Mouse (Mus musculus): ENCODE data around the gene Plekhm1. TPM values are rescaled to one million over a fixed set of nuclear protein-coding genes. Genes with fewer than 3 reads are reported as not detected.

Gene Plekhm1
- polyA plus RNA-seq, 1 experiment from 2014 or later = 8.2 TPM

- Histone ChIP-seq H3K4me3 (replicated peaks) (no peak overlapping the region), H3K27me3 (0 out of 2 replicates have a peak, but pooled peaks cover 8% of the 10 kb centered on the region), H3K36me3 (no peaks in the 10 kb centered on the region), H3K4me1 (peaks cover 15% of the 10 kb centered on the region), H3K9me3 (replicated peaks) (no peaks in the 10 kb centered on the region), H3K4me2 (no peak overlapping the region), H3K9ac (no peak overlapping the region), H3K27ac (no peak overlapping the region)
- WGBS = 66% methylated on average over 4 of the region's 4 CpGs
- no peak for ATAC-seq (replicated peaks; ENCODE audit: low FRiP score)
Observed at GRCm38 (mm10) chr11:103320646-103321045, 91.8 kb downstream of the Plekhm1 start.

DNA sequence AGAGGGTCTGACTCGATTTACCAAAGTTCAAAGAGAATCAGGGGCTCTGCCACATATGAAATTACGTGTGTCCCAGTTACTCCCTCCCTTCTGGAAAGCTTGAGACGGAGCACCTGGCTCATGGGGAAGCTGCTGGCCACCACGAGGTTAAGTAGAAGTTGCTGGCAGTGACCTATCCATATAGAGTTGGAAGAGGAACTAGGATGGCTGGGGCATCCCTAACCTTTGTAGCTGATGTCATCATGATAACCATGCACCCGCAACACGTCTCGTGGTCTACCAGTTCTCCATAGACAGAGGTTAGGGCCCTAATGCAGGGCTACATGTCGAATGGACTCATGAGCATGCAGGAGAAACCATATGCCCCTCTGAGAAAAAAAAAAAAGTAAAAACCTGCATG lies 92.3 kb downstream of the Plekhm1 start:
- H3K4me2 ChIP-seq = no peak overlapping the region
- no peak overlapping the region for H3K9ac ChIP-seq
- H3K9me3 ChIP-seq (replicated peaks) = no peaks in the 10 kb centered on the region
- no peak for ATAC-seq (replicated peaks; ENCODE audit: low FRiP score)
- H3K36me3 ChIP-seq = no peaks in the 10 kb centered on the region
- no peak overlapping the region for H3K4me3 ChIP-seq (replicated peaks)
- no peak overlapping the region for H3K27ac ChIP-seq
- H3K4me1 ChIP-seq = peaks cover 19% of the 10 kb centered on the region
- 79% methylated on average over 8 of the region's 8 CpGs for WGBS
- H3K27me3 ChIP-seq = 0 out of 2 replicates have a peak, but pooled peaks cover 8% of the 10 kb centered on the region

- no peak overlapping the region for H3K9ac ChIP-seq
- H3K36me3 ChIP-seq = no peaks in the 10 kb centered on the region
- H3K4me3 ChIP-seq (replicated peaks) = no peak overlapping the region
- peaks cover 21% of the 10 kb centered on the region for H3K4me1 ChIP-seq
- 83% methylated on average over 1 of the region's 1 CpGs for WGBS
- no peak overlapping the region for H3K4me2 ChIP-seq
- no peaks in the 10 kb centered on the region for H3K9me3 ChIP-seq (replicated peaks)
- H3K27ac ChIP-seq = no peak overlapping the region
- no peaks in the 10 kb centered on the region for H3K27me3 ChIP-seq
- ATAC-seq (replicated peaks; ENCODE audit: low FRiP score) = no peak
Observed at GRCm38 (mm10) chr11:103318042-103318441, 94.4 kb downstream of the Plekhm1 start.

DNA sequence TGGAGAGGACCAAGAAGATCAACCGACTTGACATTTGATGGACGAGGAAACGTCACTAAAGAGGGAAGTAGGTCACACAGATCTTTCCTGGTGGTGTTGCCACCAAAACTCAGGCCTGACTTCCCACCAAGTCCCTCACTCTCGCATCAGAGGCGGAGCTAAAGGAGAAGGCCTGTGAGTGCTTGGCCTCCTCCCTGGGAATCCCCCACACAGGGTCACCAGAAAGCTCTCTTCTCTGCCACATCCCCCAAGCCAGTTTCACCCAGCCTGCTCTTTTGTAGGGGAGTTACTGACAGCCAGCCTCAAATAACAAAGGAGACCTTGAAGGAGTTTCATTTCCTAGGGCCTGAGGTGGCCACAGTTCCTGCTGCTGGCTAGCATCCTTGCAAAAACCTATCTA lies 97.1 kb downstream of the Plekhm1 start:
- H3K4me2 ChIP-seq = no peak overlapping the region
- no peak overlapping the region for H3K9ac ChIP-seq
- 58% methylated on average over 5 of the region's 5 CpGs for WGBS
- peaks cover 33% of the 10 kb centered on the region for H3K4me1 ChIP-seq
- no peaks in the 10 kb centered on the region for H3K9me3 ChIP-seq (replicated peaks)
- H3K27me3 ChIP-seq = no peaks in the 10 kb centered on the region
- ATAC-seq (replicated peaks; ENCODE audit: low FRiP score) = no peak
- peak overlapping the region; percentile 88 for H3K27ac ChIP-seq
- H3K36me3 ChIP-seq = no peaks in the 10 kb centered on the region
- no peak overlapping the region for H3K4me3 ChIP-seq (replicated peaks)

DNA sequence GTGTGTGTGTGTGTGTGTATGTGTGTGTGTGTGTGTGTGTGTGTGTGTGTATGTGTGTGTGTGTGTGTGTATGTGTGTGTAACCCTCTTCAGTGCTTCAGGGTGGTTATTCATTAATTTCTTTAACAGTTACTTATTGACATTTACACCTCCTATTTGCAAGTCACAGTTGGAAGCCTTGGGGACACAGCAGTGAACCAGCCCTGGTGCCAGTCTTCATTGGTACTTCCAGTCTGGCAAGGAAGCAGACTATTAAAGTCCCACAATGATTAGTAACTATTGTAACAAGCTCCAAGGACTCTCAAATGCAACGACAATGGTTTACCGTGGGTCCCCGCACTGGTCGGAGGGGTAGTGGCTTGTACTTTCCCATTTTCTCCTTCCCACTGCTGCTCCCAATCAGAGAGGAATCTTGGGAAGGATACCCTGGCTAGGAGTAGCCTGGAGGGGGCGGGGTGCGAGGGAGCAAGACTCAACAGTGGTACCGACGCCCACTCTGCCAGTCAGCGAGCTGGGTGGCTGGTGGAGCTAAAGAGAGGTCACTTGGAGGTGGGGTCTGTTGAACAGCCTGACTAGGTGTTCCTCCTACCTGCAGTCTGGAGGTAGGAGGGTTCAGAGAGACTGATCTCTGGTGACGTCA lies 97.6 kb downstream of the Plekhm1 start:
- no peaks in the 10 kb centered on the region for H3K36me3 ChIP-seq
- ATAC-seq (replicated peaks; ENCODE audit: low FRiP score) = peak; percentile 36; the same call in 1 of the 2 replicates
- H3K4me2 ChIP-seq = no peak overlapping the region; the same call in 1 of the 2 replicates
- H3K4me3 ChIP-seq (replicated peaks) = no peak overlapping the region
- H3K27ac ChIP-seq = peak overlapping the region; percentile 88
- H3K27me3 ChIP-seq = no peaks in the 10 kb centered on the region
- H3K4me1 ChIP-seq = peaks cover 34% of the 10 kb centered on the region
- H3K9ac ChIP-seq = no peak overlapping the region
- 58% methylated on average over 10 of the region's 10 CpGs for WGBS
- H3K9me3 ChIP-seq (replicated peaks) = no peaks in the 10 kb centered on the region

Other genes with a start within 250 kb of the Plekhm1 start
- 2.2 and 3.8 TPM in 2 replicates for gene Fmnl1, start 241.6 kb downstream of the Plekhm1 start, polyA plus RNA-seq (2015; fragmentation: Nextera tagmentation; extraction: Ambion mirVana)
- 0.19 and 0.42 TPM in 2 replicates for gene 1700023F06Rik, start 204.1 kb downstream of the Plekhm1 start, polyA plus RNA-seq (2015; fragmentation: Nextera tagmentation; extraction: Ambion mirVana)
- not detected in 2 replicates for gene Spata32, start 194.3 kb downstream of the Plekhm1 start, polyA plus RNA-seq (2015; fragmentation: Nextera tagmentation; extraction: Ambion mirVana)
- 4.3 and 4.9 TPM in 2 replicates for gene Map3k14, start 145.2 kb downstream of the Plekhm1 start, polyA plus RNA-seq (2015; fragmentation: Nextera tagmentation; extraction: Ambion mirVana)
- gene Arhgap27, start 49.0 kb downstream of the Plekhm1 start, polyA plus RNA-seq (2015; fragmentation: Nextera tagmentation; extraction: Ambion mirVana) = 15.8 and 17.2 TPM in 2 replicates
- not detected in 2 replicates for gene Lrrc37a, start 91.9 kb upstream of the Plekhm1 start, polyA plus RNA-seq (2015; fragmentation: Nextera tagmentation; extraction: Ambion mirVana)
- gene Gm884, start 208.5 kb upstream of the Plekhm1 start, polyA plus RNA-seq (2015; fragmentation: Nextera tagmentation; extraction: Ambion mirVana) = not detected in 2 replicates
- gene Lyzl6, start 226.2 kb upstream of the Plekhm1 start, polyA plus RNA-seq (2015; fragmentation: Nextera tagmentation; extraction: Ambion mirVana) = not detected in 2 replicates
- not detected in 2 replicates for gene Rprml, start 236.9 kb upstream of the Plekhm1 start, polyA plus RNA-seq (2015; fragmentation: Nextera tagmentation; extraction: Ambion mirVana)